Comparison of ENCODE assay signal across 8 mouse cellular contexts in genomic region chr5:115327610-115328548, GRCm38 (mm10). TPM values are rescaled to one million over a fixed set of nuclear protein-coding genes. Genes with fewer than 3 reads are reported as not detected.
DNase-seq lines count a peak whose midpoint lies in the region; TF ChIP-seq lines count a peak whose summit lies in the region.

No protein-coding gene starts in this region.

- H3K9ac ChIP-seq in CH12.LX (ENCODE audit: insufficient read depth, low read depth): peak overlapping the region; percentile 91

- no peaks in the 10 kb centered on the region for H3K27me3 ChIP-seq in CH12.LX (replicated peaks)

- peak overlapping the region; percentile 10; the same call in 1 of the 2 replicates for H3K27ac ChIP-seq in CH12.LX (ENCODE audit: insufficient read depth, low read depth)
- H3K27ac ChIP-seq in macrophage: peak overlapping the region; percentile 36

- TF ChIP-seq POLR2A in CH12.LX (IDR thresholded peaks at IDR 0.05; ENCODE audit: low read depth, low read length): no peak

- no peak for TF ChIP-seq EP300 in CH12.LX (IDR thresholded peaks at IDR 0.05; ENCODE audit: low read length)

- WGBS in macrophage (ENCODE audit: missing documents): 3% methylated on average over 45 of the region's 55 CpGs

- H3K79me2 ChIP-seq in CH12.LX (replicated peaks; ENCODE audit: control insufficient read depth, extremely low read depth, insufficient read depth, poor library complexity, severe bottlenecking) (peaks cover 53% of the 10 kb centered on the region), macrophage (ENCODE audit: inconsistent target) (peaks cover 64% of the 10 kb centered on the region)

- no peaks in the 10 kb centered on the region for H3K9me3 ChIP-seq in CH12.LX (replicated peaks; ENCODE audit: low read length)

- H3K36me3 ChIP-seq in CH12.LX (replicated peaks in 1 of 2; ENCODE audit: control insufficient read depth in 1 of 2, insufficient read depth in 1 of 2, low read length in 1 of 2) (peaks cover 24 to 42% of the 10 kb centered on the region in 2 experiments), macrophage (ENCODE audit: inconsistent target) (peaks cover 14% of the 10 kb centered on the region)

- TF ChIP-seq RAD21 in CH12.LX (IDR thresholded peaks at IDR 0.05; ENCODE audit: low read depth, low read length): no peak

- in situ Hi-C loops in CH12.LX (cut with MboI; ENCODE audit: low pct_ligation_motif_present, low pct_unique_long_range_greater_than_20kb, low sequenced_read_pairs): no loop called here

- peak; percentile 22 for DNase-seq in 3134 (ENCODE audit: extremely low read depth, insufficient read length, low spot score)
- DNase-seq in CH12.LX (ENCODE audit: extremely low read depth): no peak
- DNase-seq in cerebellum, postnatal 10 days: peak; percentile 63 to 67
- peak; percentile 33 to 37 for DNase-seq in gastrocnemius, postnatal 4 days (ENCODE audit: low spot score in 2 of 2)
- DNase-seq in kidney, postnatal 14 days: peak; percentile 39
- DNase-seq in spleen, postnatal 14 days (ENCODE audit: low spot score in 2 of 2): peak; percentile 26 to 35
- no peak for DNase-seq in c-Kit-positive CD71-positive TER-119-positive erythroid progenitor cells, embryonic 14.5 days (ENCODE audit: low spot score)

- TF ChIP-seq CTCF in CH12.LX (conservative IDR thresholded peaks at IDR 0.05 in 1 of 2, IDR thresholded peaks at IDR 0.05 in 1 of 2; ENCODE audit: low read depth in 2 of 2, low read length in 2 of 2): no peak

- peaks cover 4 to 47% of the 10 kb centered on the region in 2 experiments; a peak in 3 of 4 replicates for H3K4me1 ChIP-seq in CH12.LX (ENCODE audit: control insufficient read depth in 1 of 2, insufficient read depth in 2 of 2)

- H3K4me2 ChIP-seq in CH12.LX (ENCODE audit: insufficient read depth, low read depth, poor library complexity, severe bottlenecking): peak overlapping the region; percentile 84

- dilution Hi-C loops in CH12.LX (cut with MboI; ENCODE audit: extremely low pct_ligation_motif_present, extremely low pct_unique_long_range_greater_than_20kb, low sequenced_read_pairs): no loop called here

- H3K4me3 ChIP-seq in CH12.LX (replicated peaks in 1 of 3; ENCODE audit: low read depth in 2 of 3, low read length in 2 of 3, poor library complexity in 1 of 3): peak overlapping the region; percentile 73 to 100 (median 91)
- H3K4me3 ChIP-seq in macrophage (ENCODE audit: inconsistent target): peak overlapping the region; percentile 62

TF ChIP-seq in CH12.LX, 34 proteins besides CTCF, POLR2A, EP300 and RAD21:
- TF ChIP-seq MAZ (IDR thresholded peaks at IDR 0.05; ENCODE audit: low read depth, low read length) (no peak), ZNF384 (IDR thresholded peaks at IDR 0.05; ENCODE audit: low read depth, low read length) (no peak; the same call in 1 of the 2 replicates), NELFE (IDR thresholded peaks at IDR 0.05; ENCODE audit: low read depth, low read length) (no peak), MAFK (IDR thresholded peaks at IDR 0.05; ENCODE audit: insufficient replicate concordance, low read length) (no peak), POLR2AphosphoS2 (IDR thresholded peaks at IDR 0.05; ENCODE audit: low read depth, low read length) (no peak), TBP (conservative IDR thresholded peaks at IDR 0.05; ENCODE audit: low read depth, low read length) (no peak), RCOR1 (conservative IDR thresholded peaks at IDR 0.05; ENCODE audit: low read depth, low read length) (no peak), HCFC1 (IDR thresholded peaks at IDR 0.05; ENCODE audit: low read depth, low read length) (no peak), TCF12 (IDR thresholded peaks at IDR 0.05; ENCODE audit: low read depth, low read length) (no peak), ELF1 (IDR thresholded peaks at IDR 0.05; ENCODE audit: low read depth, low read length) (no peak), GABPA (IDR thresholded peaks at IDR 0.05; ENCODE audit: insufficient replicate concordance, low read depth, low read length) (no peak), KAT2A (IDR thresholded peaks at IDR 0.05; ENCODE audit: insufficient replicate concordance, low read length) (no peak)
TF ChIP-seq in CH12.LX: peak in this region for 0.

RNA-seq across cellular contexts. Expression of gene Srsf9, which starts 0.9 kb away (rescaled TPM):
- 73.4 and 82.8 TPM in 2 replicates for total RNA-seq in CH12.LX (2012; rRNA removed)
- total RNA-seq in CH12.LX (2014; rRNA removed): 117 and 121 TPM in 2 replicates
- 112 and 130 TPM in 2 replicates for polyA plus RNA-seq in CH12.LX (2012; ENCODE audit: insufficient read length, low read depth)
- 10 to 100 TPM; 38.2 to 42.8 TPM for total RNA-seq in gastrocnemius, postnatal 4 days (2021)
- 10 to 100 TPM in 25 of 26 experiments, 1 to 10 TPM in 1; 9.4 to 77.6 (median 32.7) TPM for total RNA-seq in macrophage (2018; cell fraction: chromatin; rRNA removed)
- 100 to 1,000 TPM in 1 of 26 experiments, 10 to 100 TPM in 25; 50.7 to 100 (median 79.4) TPM for total RNA-seq in macrophage (2018; cell fraction: cytosol; rRNA removed)
- 10 to 100 TPM; 24.0 to 91.0 (median 47.1) TPM for total RNA-seq in macrophage (2018; cell fraction: nucleus; rRNA removed)
- 61.4 to 98.7 TPM (median 76.4 TPM) in 3 replicates for polyA plus RNA-seq in macrophage (2018)

RNA-seq across cellular contexts. Expression of gene Gatc, which starts 13.1 kb away (rescaled TPM):
- 6.2 and 7.3 TPM in 2 replicates for total RNA-seq in CH12.LX (2012; rRNA removed)
- 11.7 and 14.4 TPM in 2 replicates for total RNA-seq in CH12.LX (2014; rRNA removed)
- 27.0 and 34.0 TPM in 2 replicates for polyA plus RNA-seq in CH12.LX (2012; ENCODE audit: insufficient read length, low read depth)
- 10 to 100 TPM; 19.5 to 21.6 TPM for total RNA-seq in gastrocnemius, postnatal 4 days (2021)
- total RNA-seq in macrophage (2018; cell fraction: chromatin; rRNA removed): 1 to 10 TPM in 13 of 26 experiments, under 1 TPM in 6, not detected in 7; 0.46 to 6.4 (median 2.2) TPM
- 10 to 100 TPM in 25 of 26 experiments, 1 to 10 TPM in 1; 9.5 to 27.5 (median 22.3) TPM for total RNA-seq in macrophage (2018; cell fraction: cytosol; rRNA removed)
- total RNA-seq in macrophage (2018; cell fraction: nucleus; rRNA removed): 10 to 100 TPM in 6 of 26 experiments, 1 to 10 TPM in 20; 1.7 to 15.0 (median 5.0) TPM
- 23.7 to 43.8 TPM (median 24.3 TPM) in 3 replicates for polyA plus RNA-seq in macrophage (2018)

RNA-seq across cellular contexts. Expression of gene Triap1, which starts 13.1 kb away (rescaled TPM):
- total RNA-seq in CH12.LX (2012; rRNA removed) (33.7 and 36.9 TPM in 2 replicates), CH12.LX (2014; rRNA removed) (31.4 and 31.8 TPM in 2 replicates)
- polyA plus RNA-seq in CH12.LX (2012; ENCODE audit: insufficient read length, low read depth) (36.1 and 38.2 TPM in 2 replicates), macrophage (2018) (36.6 to 91.2 TPM (median 78.9 TPM) in 3 replicates)
- total RNA-seq in gastrocnemius, postnatal 4 days (2021): 10 to 100 TPM; 19.7 to 22.8 TPM
- 10 to 100 TPM in 2 of 26 experiments, 1 to 10 TPM in 22, under 1 TPM in 1, not detected in 1; 0.80 to 12.2 (median 4.4) TPM for total RNA-seq in macrophage (2018; cell fraction: chromatin; rRNA removed)
- 10 to 100 TPM; 33.8 to 72.6 (median 54.0) TPM for total RNA-seq in macrophage (2018; cell fraction: cytosol; rRNA removed)
- 10 to 100 TPM in 19 of 26 experiments, 1 to 10 TPM in 7; 6.3 to 29.4 (median 14.3) TPM for total RNA-seq in macrophage (2018; cell fraction: nucleus; rRNA removed)

RNA-seq across cellular contexts. Expression of gene Cox6a1, which starts 20.9 kb away (rescaled TPM):
- total RNA-seq in CH12.LX (2012; rRNA removed): 546 and 673 TPM in 2 replicates
- 203 and 257 TPM in 2 replicates for total RNA-seq in CH12.LX (2014; rRNA removed)
- polyA plus RNA-seq in CH12.LX (2012; ENCODE audit: insufficient read length, low read depth): 612 and 618 TPM in 2 replicates
- total RNA-seq in gastrocnemius, postnatal 4 days (2021): 100 to 1,000 TPM; 236 to 243 TPM
- total RNA-seq in macrophage (2018; cell fraction: chromatin; rRNA removed): 10 to 100 TPM in 12 of 26 experiments, 1 to 10 TPM in 14; 2.3 to 61.5 (median 9.3) TPM
- 100 to 1,000 TPM; 320 to 461 (median 422) TPM for total RNA-seq in macrophage (2018; cell fraction: cytosol; rRNA removed)
- 100 to 1,000 TPM in 8 of 26 experiments, 10 to 100 TPM in 18; 21.2 to 148 (median 83.3) TPM for total RNA-seq in macrophage (2018; cell fraction: nucleus; rRNA removed)
- 268 to 413 TPM (median 344 TPM) in 3 replicates for polyA plus RNA-seq in macrophage (2018)

RNA-seq across cellular contexts. Expression of gene Dynll1, which starts 27.1 kb away (rescaled TPM):
- total RNA-seq in CH12.LX (2012; rRNA removed): 312 and 488 TPM in 2 replicates
- total RNA-seq in CH12.LX (2014; rRNA removed): 456 and 502 TPM in 2 replicates
- polyA plus RNA-seq in CH12.LX (2012; ENCODE audit: insufficient read length, low read depth): 516 and 646 TPM in 2 replicates
- total RNA-seq in gastrocnemius, postnatal 4 days (2021): 100 to 1,000 TPM; 314 to 330 TPM
- 10 to 100 TPM in 21 of 26 experiments, 1 to 10 TPM in 5; 5.0 to 57.2 (median 19.0) TPM for total RNA-seq in macrophage (2018; cell fraction: chromatin; rRNA removed)
- total RNA-seq in macrophage (2018; cell fraction: cytosol; rRNA removed): 100 to 1,000 TPM; 140 to 323 (median 245) TPM
- total RNA-seq in macrophage (2018; cell fraction: nucleus; rRNA removed): 100 to 1,000 TPM in 3 of 26 experiments, 10 to 100 TPM in 23; 19.5 to 129 (median 67.6) TPM
- polyA plus RNA-seq in macrophage (2018): 156 to 244 TPM (median 202 TPM) in 3 replicates

Comparison
In these comparisons a context has a peak if more than half of its experiments do, and no peak if none do; other contexts are left out.
1. DNase-seq: peak in 3134 (single experiment), cerebellum, postnatal 10 days (2 of 2), gastrocnemius, postnatal 4 days (2 of 2), kidney, postnatal 14 days (single experiment) and spleen, postnatal 14 days (2 of 2); none in CH12.LX (single experiment) and c-Kit-positive CD71-positive TER-119-positive erythroid progenitor cells, embryonic 14.5 days (single experiment).